Mouse (Mus musculus) frontal cortex, postnatal 14 days (tissue): ENCODE results near the gene Slc30a2.
"Not testable (repeated sequence)": the region's sequence is repeated elsewhere in the genome, so short reads cannot be mapped to it uniquely, and the experiment has no call there.

ENCODE experiments used
- DNase-seq, 2 experiments: peaks; one replicate each; pipeline ENCODE4 v3.0.0; 2022; ENCODE audit warnings: low spot score in 2 of 2

Gene Slc30a2

GRCm38 (mm10) chr4:134357461-134357771 is 14.4 kb downstream of the Slc30a2 start:
- DNase-seq = no peak

- no peak for DNase-seq
Observed at GRCm38 (mm10) chr4:134359649-134360048, 16.7 kb downstream of the Slc30a2 start.

- no peak for DNase-seq
Observed at GRCm38 (mm10) chr4:134361215-134361614, 18.2 kb downstream of the Slc30a2 start.

GRCm38 (mm10) chr4:134362124-134362523 is 19.1 kb downstream of the Slc30a2 start:
- DNase-seq = no peak

GRCm38 (mm10) chr4:134362586-134362985 is 19.6 kb downstream of the Slc30a2 start:
- DNase-seq = no peak

GRCm38 (mm10) chr4:134365280-134365679 is 22.3 kb downstream of the Slc30a2 start:
- DNase-seq = no peak

GRCm38 (mm10) chr4:134370649-134371221 is 27.8 kb downstream of the Slc30a2 start:
- peak in 1 of 2 experiments; percentile 35 for DNase-seq

GRCm38 (mm10) chr4:134371316-134371855 is 28.4 kb downstream of the Slc30a2 start:
- DNase-seq = no peak

GRCm38 (mm10) chr4:134372294-134372747 is 29.3 kb downstream of the Slc30a2 start:
- peak; percentile 74 to 80 for DNase-seq

- no peak for DNase-seq
Observed at GRCm38 (mm10) chr4:134373295-134373694, 30.3 kb downstream of the Slc30a2 start.

GRCm38 (mm10) chr4:134374306-134374705 is 31.3 kb downstream of the Slc30a2 start:
- no peak for DNase-seq

GRCm38 (mm10) chr4:134378089-134378615 is 35.2 kb downstream of the Slc30a2 start:
- DNase-seq = no peak

GRCm38 (mm10) chr4:134379510-134379909 is 36.5 kb downstream of the Slc30a2 start:
- DNase-seq = no peak

- DNase-seq = not testable (repeated sequence)
Observed at GRCm38 (mm10) chr4:134383750-134384149, 40.8 kb downstream of the Slc30a2 start, which contains the start of gene Extl1. Gene Extl1 (minus strand): TSS chr4:134383850.

- no peak for DNase-seq
Observed at GRCm38 (mm10) chr4:134387268-134387667, 44.3 kb downstream of the Slc30a2 start.

GRCm38 (mm10) chr4:134388397-134388796 is 45.4 kb downstream of the Slc30a2 start:
- no peak for DNase-seq

- DNase-seq = no peak
Observed at GRCm38 (mm10) chr4:134391636-134392035, 48.7 kb downstream of the Slc30a2 start.

- DNase-seq = no peak
Observed at GRCm38 (mm10) chr4:134392595-134392994, 49.6 kb downstream of the Slc30a2 start.

- no peak for DNase-seq
Observed at GRCm38 (mm10) chr4:134393026-134393425, 50.0 kb downstream of the Slc30a2 start.

- DNase-seq = no peak
Observed at GRCm38 (mm10) chr4:134395142-134395541, 52.2 kb downstream of the Slc30a2 start.

GRCm38 (mm10) chr4:134395977-134396825 is 53.2 kb downstream of the Slc30a2 start, which contains the start of gene Pafah2:
Gene Pafah2 (plus strand): TSS chr4:134396320.
- peak; percentile 91 to 96 for DNase-seq

- DNase-seq = no peak
Observed at GRCm38 (mm10) chr4:134397121-134397520, 54.1 kb downstream of the Slc30a2 start.
